Mouse (Mus musculus): Measurements from ENCODE around the gene Nfib. TPM values are rescaled to one million over a fixed set of nuclear protein-coding genes. Genes with fewer than 3 reads are reported as not detected.

Nfib gene
- polyA plus RNA-seq, 1 experiment from 2014 or later: 71.3 TPM

DNA sequence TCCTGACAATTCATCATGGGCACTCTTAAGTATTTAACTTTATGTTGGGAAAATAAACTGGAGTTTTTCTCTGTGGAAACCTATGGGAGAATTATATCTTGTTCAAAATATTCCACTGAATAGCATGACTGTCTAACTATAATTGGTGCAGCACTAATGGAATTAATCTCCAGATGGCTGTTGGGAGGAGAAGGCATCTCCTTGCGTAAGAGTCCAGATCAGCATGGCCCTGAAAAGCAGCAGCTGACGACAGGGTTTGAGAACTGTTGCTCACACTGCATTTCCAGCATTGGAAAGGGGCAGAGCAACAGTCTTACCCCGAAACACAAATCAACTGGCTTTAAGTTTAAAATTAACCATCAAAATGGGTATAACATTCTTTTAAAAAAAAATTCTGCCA lies 380.6 kb downstream of the Nfib start:
- Histone ChIP-seq H3K36me3 (peaks cover 36% of the 10 kb centered on the region), H3K9ac (no peak overlapping the region), H3K4me2 (no peak overlapping the region), H3K9me3 (no peaks in the 10 kb centered on the region), H3K27me3 (no peaks in the 10 kb centered on the region), H3K27ac (replicated peaks) (no peak overlapping the region), H3K4me1 (replicated peaks) (peaks cover 4% of the 10 kb centered on the region), H3K4me3 (no peak overlapping the region)
- 66% methylated on average over 3 of the region's 3 CpGs for WGBS
- ATAC-seq (ENCODE audit: low read depth): no peak

DNA sequence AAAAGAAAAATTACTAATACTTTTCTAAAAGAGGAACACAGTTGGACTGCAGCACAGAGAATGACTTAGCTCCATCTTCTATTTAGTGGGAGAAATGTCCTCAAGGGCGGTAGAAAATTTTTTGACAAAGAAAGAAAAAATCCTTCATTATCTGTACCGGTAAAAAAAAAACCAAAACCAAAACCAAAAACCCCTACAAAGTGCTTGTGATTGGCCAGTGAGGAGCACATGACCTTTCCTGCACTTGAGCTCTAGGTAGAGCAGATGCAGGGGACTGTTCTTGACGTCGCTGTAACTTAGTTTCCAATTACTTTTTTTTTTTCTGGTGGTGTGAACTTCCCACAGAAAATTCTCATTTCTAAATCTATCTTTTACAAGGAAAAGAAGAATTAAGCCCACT lies 384.5 kb downstream of the Nfib start:
- H3K4me2 ChIP-seq: no peak overlapping the region
- H3K27ac ChIP-seq (replicated peaks): no peak overlapping the region
- ATAC-seq (ENCODE audit: low read depth): no peak
- H3K9ac ChIP-seq: no peak overlapping the region
- peaks cover 7% of the 10 kb centered on the region for H3K4me1 ChIP-seq (replicated peaks)
- WGBS: 83% methylated on average over 4 of the region's 4 CpGs
- H3K27me3 ChIP-seq: no peaks in the 10 kb centered on the region
- H3K4me3 ChIP-seq: no peak overlapping the region
- H3K9me3 ChIP-seq: no peaks in the 10 kb centered on the region
- peaks cover 37% of the 10 kb centered on the region for H3K36me3 ChIP-seq

DNA sequence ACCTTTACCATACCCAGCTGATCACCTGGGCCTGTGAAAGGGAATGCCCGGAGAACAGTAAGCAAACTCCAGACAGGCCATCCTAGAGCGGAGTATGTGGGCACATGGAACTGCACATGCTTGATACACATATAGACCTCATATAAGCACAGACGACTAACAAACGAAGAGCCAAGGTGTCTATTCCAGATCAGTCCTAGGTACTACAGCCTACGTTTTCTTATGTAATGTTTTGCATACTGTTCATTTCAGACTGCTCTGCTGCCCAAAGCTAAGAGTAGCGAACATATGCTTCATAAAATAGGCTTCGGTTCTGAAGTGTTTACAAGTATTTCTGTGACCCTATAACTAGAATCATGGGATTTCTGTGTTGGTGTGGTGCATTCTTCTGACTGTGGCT lies 386.2 kb downstream of the Nfib start:
- 88% methylated on average over 7 of the region's 7 CpGs for WGBS
- H3K9ac ChIP-seq: no peak overlapping the region
- H3K27ac ChIP-seq (replicated peaks): no peak overlapping the region
- H3K4me2 ChIP-seq: no peak overlapping the region
- no peak overlapping the region for H3K4me3 ChIP-seq
- peaks cover 41% of the 10 kb centered on the region for H3K36me3 ChIP-seq
- no peak for ATAC-seq (ENCODE audit: low read depth)
- H3K27me3 ChIP-seq: no peaks in the 10 kb centered on the region
- peaks cover 7% of the 10 kb centered on the region for H3K4me1 ChIP-seq (replicated peaks)
- H3K9me3 ChIP-seq: no peaks in the 10 kb centered on the region

DNA sequence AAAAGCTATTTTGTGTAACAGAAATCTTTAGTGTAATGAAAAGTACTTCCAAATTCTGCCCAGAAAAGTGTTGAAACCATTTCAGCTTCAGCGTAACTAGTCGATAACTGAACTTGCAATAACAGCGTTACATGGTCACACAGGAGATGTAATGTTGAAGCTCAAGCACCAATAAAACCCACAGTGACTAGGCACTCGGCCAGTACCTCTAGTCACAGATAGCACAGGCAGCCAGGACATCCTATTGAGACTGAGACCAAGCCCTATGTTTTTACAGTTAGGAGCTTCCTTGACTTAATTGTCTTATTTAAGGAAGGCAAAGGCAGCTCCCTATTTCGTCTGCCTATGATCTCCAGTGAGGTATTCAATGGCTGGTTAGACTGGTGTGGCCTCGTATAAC lies 389.4 kb downstream of the Nfib start:
- ATAC-seq (ENCODE audit: low read depth): no peak

DNA sequence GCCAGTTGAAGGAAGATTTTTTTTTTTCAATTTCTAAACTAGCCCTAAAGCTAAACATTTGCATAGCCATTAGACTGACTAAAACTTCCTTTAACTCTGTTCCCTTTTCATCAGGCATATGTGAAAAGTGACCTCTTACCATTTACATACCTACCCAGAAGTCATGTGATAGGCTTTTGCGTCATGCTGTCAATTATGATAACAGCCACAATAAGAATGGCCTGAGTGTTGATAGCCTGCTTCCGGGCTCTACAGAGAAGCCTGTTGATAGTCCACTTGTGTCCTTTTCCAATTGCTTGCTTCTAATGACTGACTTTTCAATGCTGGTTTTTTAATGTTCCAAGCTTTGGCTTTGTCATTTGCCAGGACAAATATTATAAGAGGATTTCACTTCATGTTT lies 389.8 kb downstream of the Nfib start:
- Histone ChIP-seq H3K36me3 (peaks cover 18% of the 10 kb centered on the region), H3K4me1 (replicated peaks) (peaks cover 11% of the 10 kb centered on the region), H3K27me3 (no peaks in the 10 kb centered on the region), H3K27ac (replicated peaks) (no peak overlapping the region), H3K9me3 (no peaks in the 10 kb centered on the region), H3K4me3 (no peak overlapping the region), H3K9ac (no peak overlapping the region), H3K4me2 (no peak overlapping the region)
- WGBS: 84% methylated on average over 2 of the region's 2 CpGs
- ATAC-seq (ENCODE audit: low read depth): no peak

More for the DNA sequence above, 389.4 kb downstream of the Nfib start:
- Histone ChIP-seq H3K27me3 (no peaks in the 10 kb centered on the region), H3K27ac (replicated peaks) (no peak overlapping the region), H3K4me2 (no peak overlapping the region), H3K9ac (no peak overlapping the region), H3K9me3 (no peaks in the 10 kb centered on the region), H3K36me3 (peaks cover 18% of the 10 kb centered on the region), H3K4me1 (replicated peaks) (peaks cover 7% of the 10 kb centered on the region), H3K4me3 (no peak overlapping the region)
- 79% methylated on average over 6 of the region's 6 CpGs for WGBS

DNA sequence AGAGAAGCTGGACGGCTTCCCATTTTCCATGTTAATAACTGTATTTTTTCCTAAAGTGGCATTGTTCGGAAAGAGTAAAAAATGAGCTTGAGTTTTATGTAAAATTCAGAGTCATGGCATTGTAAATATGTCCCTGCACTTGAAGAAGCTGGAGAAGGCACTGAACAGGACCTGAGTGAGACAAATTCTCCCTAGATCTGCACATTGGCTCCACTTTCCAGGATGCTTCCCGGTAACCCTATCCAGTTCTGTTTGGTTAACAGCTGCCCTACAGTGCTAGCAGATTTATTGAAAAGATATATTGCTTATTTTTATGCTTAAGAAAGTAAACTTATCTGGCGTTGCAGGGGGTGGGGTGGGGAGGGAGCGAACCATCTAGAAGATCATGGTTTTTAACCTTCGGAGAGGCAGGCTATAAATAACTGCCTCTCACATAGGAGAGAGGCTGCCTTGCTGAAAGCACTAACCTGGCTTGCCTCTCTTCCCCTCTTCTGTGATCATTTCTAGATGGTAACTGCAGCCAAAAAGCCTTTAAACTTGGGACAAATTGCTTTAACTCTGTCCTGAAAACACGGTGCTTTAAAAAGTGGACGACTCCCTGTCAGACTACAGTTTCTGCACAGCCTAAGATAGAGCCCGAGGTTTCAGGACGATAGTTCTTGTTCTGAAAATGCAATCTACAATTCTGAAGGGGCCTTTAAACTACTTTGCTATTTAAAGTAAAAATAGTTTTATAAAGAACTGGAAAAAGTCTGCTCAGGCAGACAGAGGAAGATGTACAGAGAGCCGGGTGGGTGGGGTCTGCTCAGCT lies 394.4 kb downstream of the Nfib start:
- Histone ChIP-seq H3K27ac (replicated peaks) (peak overlapping the region; percentile 28; the same call in 1 of the 2 replicates), H3K4me3 (no peak overlapping the region), H3K4me2 (no peak overlapping the region), H3K9me3 (no peaks in the 10 kb centered on the region), H3K4me1 (replicated peaks) (peaks cover 16% of the 10 kb centered on the region), H3K36me3 (peaks cover 13% of the 10 kb centered on the region), H3K9ac (no peak overlapping the region), H3K27me3 (no peaks in the 10 kb centered on the region)
- WGBS: 64% methylated on average over 11 of the region's 11 CpGs
- no peak for ATAC-seq (ENCODE audit: low read depth)

DNA sequence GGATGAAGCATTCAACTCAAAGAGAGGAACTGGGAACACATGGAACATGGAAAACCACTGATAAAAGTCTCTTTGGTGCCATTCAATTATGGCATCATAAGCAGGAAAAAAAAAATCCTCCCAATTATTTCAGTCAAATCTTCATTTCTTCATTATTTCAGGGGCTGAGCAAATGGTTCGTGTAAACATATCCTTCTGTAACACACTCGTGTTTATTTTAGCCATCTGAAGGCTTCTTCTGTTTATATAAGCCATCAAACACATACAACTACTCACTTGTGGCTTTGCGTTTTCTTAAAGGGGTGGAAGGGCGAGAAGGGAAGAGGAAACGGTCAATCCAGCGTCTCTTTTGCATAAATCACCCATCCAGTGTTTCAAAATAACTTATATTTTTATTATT lies 399.5 kb downstream of the Nfib start:
- H3K27ac ChIP-seq (replicated peaks): peak overlapping the region; percentile 81
- H3K27me3 ChIP-seq: no peaks in the 10 kb centered on the region

DNA sequence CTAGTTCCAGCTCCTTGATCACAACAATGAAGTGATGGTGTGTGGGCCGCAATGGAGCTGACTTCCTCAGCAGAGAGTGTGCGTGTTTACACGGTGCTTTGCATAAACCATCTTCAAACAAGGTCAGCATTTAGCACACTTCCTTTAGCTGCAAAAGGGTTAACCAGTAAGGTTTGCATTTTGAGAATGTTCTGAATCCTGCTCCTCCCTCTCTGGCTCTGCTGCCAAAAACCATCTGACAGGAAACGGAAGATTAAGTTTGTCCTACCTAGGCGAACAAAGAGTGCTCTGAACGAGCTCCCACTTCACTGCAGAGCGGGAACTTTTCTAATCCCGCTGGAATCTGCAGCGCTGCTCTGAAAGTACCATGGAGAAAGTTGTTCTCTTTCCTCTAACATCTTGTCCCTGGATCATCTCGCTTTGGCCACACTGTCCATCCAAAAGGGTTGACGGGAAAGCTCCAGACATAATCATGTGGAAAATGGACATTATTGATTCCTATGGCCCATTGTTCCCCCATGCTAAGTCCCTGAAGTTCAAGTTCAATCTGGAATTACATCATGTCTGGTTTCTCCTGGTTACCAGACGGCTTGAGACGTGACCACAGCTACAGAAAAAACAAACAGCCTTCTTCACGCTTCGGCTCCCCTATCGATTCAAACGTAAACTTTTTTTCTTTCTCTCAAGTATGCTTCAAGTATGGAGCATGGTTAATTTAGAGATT lies 401.2 kb downstream of the Nfib start:
- WGBS: 11% methylated on average over 17 of the region's 17 CpGs
- ATAC-seq (ENCODE audit: low read depth): peak; percentile 71
- H3K4me1 ChIP-seq (replicated peaks): peaks cover 55% of the 10 kb centered on the region
- H3K36me3 ChIP-seq: peaks cover 14% of the 10 kb centered on the region
- no peaks in the 10 kb centered on the region for H3K9me3 ChIP-seq
- H3K9ac ChIP-seq: peak overlapping the region; percentile 2; the same call in 1 of the 2 replicates
- no peak overlapping the region for H3K4me3 ChIP-seq
- no peaks in the 10 kb centered on the region for H3K27me3 ChIP-seq
- peak overlapping the region; percentile 81 for H3K27ac ChIP-seq (replicated peaks)
- peak overlapping the region; percentile 29 for H3K4me2 ChIP-seq

More for the DNA sequence above, 399.5 kb downstream of the Nfib start:
- no peak overlapping the region for H3K4me2 ChIP-seq
- H3K9me3 ChIP-seq: no peaks in the 10 kb centered on the region
- 81% methylated on average over 6 of the region's 6 CpGs for WGBS
- H3K9ac ChIP-seq: no peak overlapping the region
- H3K4me1 ChIP-seq (replicated peaks): peaks cover 59% of the 10 kb centered on the region
- no peak overlapping the region for H3K4me3 ChIP-seq
- no peak for ATAC-seq (ENCODE audit: low read depth)
- peaks cover 9% of the 10 kb centered on the region for H3K36me3 ChIP-seq

DNA sequence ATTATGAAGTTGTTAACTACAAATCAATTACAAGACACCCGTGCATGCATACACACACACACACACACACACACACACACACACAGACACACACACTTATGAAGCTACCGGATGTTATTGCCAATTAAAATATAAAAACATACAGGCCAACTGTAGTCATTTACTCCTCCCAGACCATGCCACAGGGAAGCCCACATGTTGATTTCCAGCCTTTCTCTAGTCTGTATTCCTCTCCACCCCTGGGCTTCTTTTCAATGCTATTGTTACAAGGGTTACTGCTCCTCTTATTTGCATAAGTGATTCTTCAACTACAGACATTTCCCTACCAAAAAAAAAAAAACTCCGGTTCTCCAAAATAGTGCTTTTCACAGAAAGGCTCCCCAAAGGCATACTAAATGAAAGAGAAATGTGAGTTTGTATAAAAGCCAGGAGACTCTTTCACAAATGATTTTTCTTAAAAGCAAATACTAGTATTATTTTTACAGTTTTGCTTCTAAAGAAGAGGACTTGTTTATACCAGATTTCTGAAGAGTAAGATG lies 402.1 kb downstream of the Nfib start:
- Histone ChIP-seq H3K4me1 (replicated peaks) (peaks cover 55% of the 10 kb centered on the region), H3K27me3 (no peaks in the 10 kb centered on the region), H3K4me2 (peak overlapping the region; percentile 29; the same call in 1 of the 2 replicates), H3K9me3 (no peaks in the 10 kb centered on the region), H3K4me3 (no peak overlapping the region), H3K9ac (no peak overlapping the region), H3K36me3 (peaks cover 13% of the 10 kb centered on the region), H3K27ac (replicated peaks) (peak overlapping the region; percentile 81; the same call in 1 of the 2 replicates)
- 28% methylated on average over 3 of the region's 3 CpGs for WGBS
- peak; percentile 61; the same call in 1 of the 2 replicates for ATAC-seq (ENCODE audit: low read depth)

DNA sequence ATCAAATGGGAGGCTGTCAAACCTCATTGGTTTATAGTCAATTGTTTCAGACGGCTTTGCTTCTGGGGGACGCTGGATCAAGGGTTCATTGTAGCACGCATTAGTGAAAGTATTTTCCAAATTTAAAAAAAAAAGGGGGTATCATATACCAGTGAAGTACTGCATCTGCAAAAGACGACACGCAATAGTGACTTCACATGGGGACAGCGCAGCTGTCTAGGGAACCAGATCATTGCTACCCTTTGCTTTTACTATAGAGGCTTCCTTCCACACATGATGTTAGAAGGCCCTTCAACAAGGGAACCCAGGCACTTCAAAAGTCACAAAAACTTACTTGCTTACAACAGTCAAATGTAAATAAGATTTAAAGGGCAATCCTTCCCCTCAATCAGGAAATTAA lies 402.6 kb downstream of the Nfib start:
- Histone ChIP-seq H3K4me2 (no peak overlapping the region), H3K4me3 (no peak overlapping the region), H3K27ac (replicated peaks) (peak overlapping the region; percentile 65), H3K9ac (no peak overlapping the region), H3K27me3 (no peaks in the 10 kb centered on the region), H3K9me3 (no peaks in the 10 kb centered on the region), H3K36me3 (peaks cover 8% of the 10 kb centered on the region), H3K4me1 (replicated peaks) (peaks cover 55% of the 10 kb centered on the region)
- whole genome bisulfite sequencing: 37% methylated on average over 6 of the region's 6 CpGs
- no peak for ATAC-seq (ENCODE audit: low read depth)

DNA sequence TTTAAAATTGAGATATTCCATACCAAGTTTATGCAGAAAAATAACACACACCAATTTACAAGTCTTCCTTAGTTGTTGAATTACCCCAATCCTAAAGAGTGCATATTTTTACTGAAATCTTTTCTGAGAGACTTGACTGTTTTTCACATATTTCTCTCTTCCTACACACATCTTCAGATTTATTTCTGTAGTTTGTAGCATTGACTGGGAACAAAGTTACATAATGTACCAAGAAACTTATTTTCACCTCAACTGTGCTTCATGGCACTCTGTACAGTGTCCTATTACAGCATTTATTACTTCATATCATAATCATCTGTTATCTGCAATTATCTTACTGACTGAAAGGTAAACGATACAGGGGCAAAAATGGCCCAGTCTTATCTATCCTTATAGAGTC lies 406.9 kb downstream of the Nfib start:
- 0 out of 2 replicates have a peak, but pooled peaks cover 4% of the 10 kb centered on the region for H3K36me3 ChIP-seq
- H3K9ac ChIP-seq: no peak overlapping the region
- H3K27me3 ChIP-seq: no peaks in the 10 kb centered on the region
- no peaks in the 10 kb centered on the region for H3K9me3 ChIP-seq
- WGBS: 86% methylated on average over 1 of the region's 1 CpGs
- no peak for ATAC-seq (ENCODE audit: low read depth)
- H3K27ac ChIP-seq (replicated peaks): no peak overlapping the region
- H3K4me3 ChIP-seq: no peak overlapping the region
- H3K4me1 ChIP-seq (replicated peaks): peaks cover 24% of the 10 kb centered on the region
- no peak overlapping the region for H3K4me2 ChIP-seq

DNA sequence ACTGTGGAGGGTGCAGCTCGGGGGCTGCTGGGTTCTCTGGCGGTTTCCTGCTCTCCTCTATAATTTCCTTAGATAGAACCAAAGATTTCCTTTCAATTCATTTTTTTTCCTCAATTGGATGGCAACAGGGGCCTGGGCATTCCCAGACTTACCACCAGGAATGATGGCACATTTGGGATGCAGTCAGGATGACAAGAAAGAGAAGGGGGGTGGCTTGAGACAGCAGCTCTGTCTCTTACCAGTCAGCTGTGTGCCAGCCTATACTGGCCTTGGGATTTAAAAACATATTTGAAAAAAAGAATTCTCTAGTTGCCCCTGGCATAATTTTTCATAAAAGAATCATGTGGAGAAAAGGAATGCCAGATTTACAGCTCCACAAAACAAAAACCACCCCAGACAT lies 408.0 kb downstream of the Nfib start:
- 0 out of 2 replicates have a peak, but pooled peaks cover 4% of the 10 kb centered on the region for H3K36me3 ChIP-seq
- H3K4me3 ChIP-seq: no peak overlapping the region
- H3K4me1 ChIP-seq (replicated peaks): peaks cover 18% of the 10 kb centered on the region
- H3K9ac ChIP-seq: no peak overlapping the region
- no peaks in the 10 kb centered on the region for H3K27me3 ChIP-seq
- 84% methylated on average over 2 of the region's 2 CpGs for WGBS
- H3K9me3 ChIP-seq: no peaks in the 10 kb centered on the region
- no peak overlapping the region for H3K27ac ChIP-seq (replicated peaks)
- no peak overlapping the region for H3K4me2 ChIP-seq
- ATAC-seq (ENCODE audit: low read depth): no peak

Data from neural tube, embryonic 13.5 days (tissue).